Mouse (Mus musculus): ENCODE measurements around the gene Prss38.

DNA sequence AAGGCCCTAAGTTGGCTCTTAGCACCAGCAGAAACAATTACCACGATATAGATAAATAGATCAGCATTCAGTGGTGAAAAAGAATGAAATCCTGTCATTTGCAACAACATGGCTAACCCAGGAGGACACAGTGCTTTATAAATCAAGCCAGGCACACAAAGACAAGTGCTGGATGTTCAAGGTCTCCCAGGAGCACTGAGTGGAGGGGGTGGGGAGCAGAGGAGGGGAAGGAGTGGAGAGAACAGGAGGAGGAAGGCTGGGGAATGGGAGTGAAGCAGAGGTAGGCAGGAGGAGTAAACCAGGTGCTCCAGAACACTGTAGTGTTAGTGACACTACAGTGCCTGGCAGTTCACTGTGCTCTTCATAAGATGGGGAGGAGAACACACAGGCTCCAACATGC, 30.3 kb upstream of the Prss38 start:
- TF ChIP-seq CTCF (IDR thresholded peaks at IDR 0.05; ENCODE audit: low read depth, low read length) (no peak), POLR2A (IDR thresholded peaks at IDR 0.05; ENCODE audit: extremely low read depth, insufficient read depth, low read length) (no peak)

Measured in liver, adult 2 months (tissue).